Mouse (Mus musculus) hindbrain, embryonic 11.5 days (tissue): Measurements from ENCODE around the gene Slc35g2. TPM values are rescaled to one million over a fixed set of nuclear protein-coding genes. Genes with fewer than 3 reads are reported as not detected.

Experiments
- ATAC-seq: fragments of 200-750 bp; cut with Nextera tagmentation; 2 replicates; pipeline ENCODE4 v1.8.0; 2017; ENCODE audit warnings: mild to moderate bottlenecking, moderate TSS enrichment, moderate library complexity; ENCODE audit not compliant: low FRiP score
- DNase-seq: peaks from one replicate; pipeline ENCODE4 v3.0.0-alpha.2; 2015; ENCODE audit warnings: low spot score
- H3K27ac ChIP-seq: fragments of 300-500 bp; sonication (generic); 2 replicates; pipeline ENCODE4 v1.5.1; 2014; ENCODE audit warnings: mild to moderate bottlenecking, low read depth, low read length
- H3K27me3 ChIP-seq: fragments of 300-500 bp; sonication (generic); 2 replicates; pipeline ENCODE4 v1.6.1; 2014; ENCODE audit warnings: mild to moderate bottlenecking, low read length, moderate library complexity, mixed read lengths; ENCODE audit not compliant: control insufficient read depth, insufficient read depth
- H3K36me3 ChIP-seq: fragments of 300-500 bp; sonication (generic); 2 replicates; pipeline ENCODE4 v1.6.1; 2014; ENCODE audit warnings: mild to moderate bottlenecking, low read length, moderate library complexity, mixed read lengths; ENCODE audit not compliant: control insufficient read depth, insufficient read depth
- H3K4me1 ChIP-seq: fragments of 300-500 bp; sonication (generic); replicated peaks from 2 replicates; pipeline ENCODE4 v1.6.1; 2014; ENCODE audit warnings: low read length, mixed read lengths; ENCODE audit not compliant: control insufficient read depth, insufficient read depth
- H3K4me2 ChIP-seq: fragments of 300-500 bp; sonication (generic); replicated peaks from 2 replicates; pipeline ENCODE4 v1.6.1; 2014; ENCODE audit warnings: mild to moderate bottlenecking, low read depth, low read length
- H3K4me3 ChIP-seq: fragments of 300-500 bp; sonication (generic); 2 replicates; pipeline ENCODE4 v1.5.1; 2014; ENCODE audit warnings: low read depth, low read length
- H3K9ac ChIP-seq: fragments of 300-500 bp; sonication (generic); 2 replicates; pipeline ENCODE4 v1.6.1; 2014; ENCODE audit warnings: low read depth, low read length
- H3K9me3 ChIP-seq: fragments of 300-500 bp; sonication (generic); 2 replicates; pipeline ENCODE4 v1.6.1; 2016; ENCODE audit warnings: low read length; ENCODE audit not compliant: control insufficient read depth
- WGBS: fragments of 180-500 bp; shearing (Covaris S2); extraction: QIAGEN DNeasy Blood & Tissue Kit; methylation state at CpG from one replicate; pipeline ENCODE4 v1.1.7; 2014; 5-methylcytosine and 5-hydroxymethylcytosine counted together
- polyA plus RNA-seq: library from polyadenylated mRNA; unstranded; fragments of >200 nt; fragmentation: Nextera tagmentation; extraction: Ambion mirVana; gene quantifications from 2 replicates; pipeline ENCODE4 v1.2.1, GENCODE M21; 2014

Gene Slc35g2
- polyA plus RNA-seq, 1 experiment from 2014 or later = 5.9 TPM

DNA sequence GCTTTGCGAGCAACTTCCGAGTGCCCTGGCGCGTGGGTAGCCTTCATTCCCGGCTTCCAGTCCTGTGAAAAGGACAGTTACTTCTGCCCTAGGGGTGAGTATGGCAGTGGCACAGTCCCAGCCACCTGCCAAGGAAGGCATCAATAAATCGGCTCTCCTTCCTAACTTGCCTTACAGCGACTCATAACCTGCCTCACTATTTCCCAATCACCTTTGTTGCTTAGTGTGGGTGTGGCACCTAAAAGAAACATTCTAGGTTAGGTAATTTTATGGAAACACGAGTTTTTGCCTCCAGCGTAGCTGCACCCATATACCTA is 24.3 kb downstream of the Slc35g2 start:
- Histone ChIP-seq H3K4me3 (peak overlapping the region; percentile 83), H3K27ac (peak overlapping the region; percentile 77), H3K27me3 (no peaks in the 10 kb centered on the region), H3K9ac (peak overlapping the region; percentile 61), H3K9me3 (no peaks in the 10 kb centered on the region), H3K36me3 (no peaks in the 10 kb centered on the region), H3K4me2 (peak overlapping the region; percentile 65), H3K4me1 (peaks cover 2% of the 10 kb centered on the region; the same call in 1 of the 2 replicates)
- ATAC-seq (peak; percentile 61), DNase-seq (no peak)
- 15% methylated on average over 9 of the region's 9 CpGs for WGBS

DNA sequence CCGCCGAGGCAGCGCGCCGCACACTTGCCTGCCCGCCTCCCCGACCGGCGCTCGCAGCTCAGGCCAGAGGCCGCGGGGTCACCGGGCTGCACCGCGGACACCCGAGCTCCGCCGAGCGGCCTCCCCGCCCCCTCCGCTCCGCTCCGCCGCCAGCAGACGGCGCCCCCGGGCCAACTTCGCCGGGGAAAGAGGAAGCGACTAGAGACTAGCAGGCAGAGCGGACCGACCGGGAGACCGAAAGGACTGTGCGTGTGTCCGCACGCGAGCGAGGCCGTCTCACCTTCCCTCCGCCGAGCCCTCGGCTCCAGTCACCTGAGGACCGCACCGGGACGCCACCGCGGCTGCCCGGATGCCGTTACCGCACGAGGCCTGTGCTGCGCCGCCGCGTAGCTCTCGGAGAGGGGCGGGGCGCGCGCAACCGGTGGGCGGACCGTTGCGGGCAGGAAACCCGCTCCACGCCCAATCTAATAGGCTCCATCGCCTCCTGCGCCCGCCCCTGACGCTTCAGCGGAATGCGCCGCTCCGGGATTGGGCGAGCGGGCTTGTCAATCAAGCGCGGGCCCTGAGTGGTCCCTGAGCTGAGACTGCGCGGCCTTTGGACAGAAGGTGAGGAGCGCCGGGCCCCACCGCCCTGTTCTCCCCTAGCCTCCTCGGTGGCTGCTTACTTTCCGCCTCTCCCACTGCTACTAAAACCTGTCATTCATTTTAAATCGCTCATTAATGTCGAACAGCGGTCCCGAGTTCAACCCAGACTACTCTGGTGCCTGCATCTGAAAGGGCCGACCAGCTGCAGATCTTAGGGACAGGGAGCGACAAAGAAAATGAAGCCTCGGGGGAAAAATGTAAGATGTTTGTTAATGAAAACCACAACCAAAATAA is 24.9 kb downstream of the Slc35g2 start, which contains the start of gene Nck1:
Nck1 (minus strand) TSS at position 420 of the 879 bp plus-strand sequence.
- under 1% methylated on average over 70 of the region's 93 CpGs for WGBS
- peak within 1 kb of the TSS; percentile 85 for H3K9ac ChIP-seq
- peak; percentile 100 for ATAC-seq
- peaks cover 2% of the 10 kb centered on the region; the same call in 1 of the 2 replicates for H3K4me1 ChIP-seq
- peak; percentile 98 for DNase-seq
- H3K4me3 ChIP-seq = peak within 1 kb of the TSS; percentile 83
- peak within 1 kb of the TSS; percentile 65 for H3K4me2 ChIP-seq
- H3K27me3 ChIP-seq = no peaks in the 10 kb centered on the region
- H3K36me3 ChIP-seq = no peaks in the 10 kb centered on the region
- peak within 1 kb of the TSS; percentile 89 for H3K27ac ChIP-seq
- no peaks in the 10 kb centered on the region for H3K9me3 ChIP-seq

DNA sequence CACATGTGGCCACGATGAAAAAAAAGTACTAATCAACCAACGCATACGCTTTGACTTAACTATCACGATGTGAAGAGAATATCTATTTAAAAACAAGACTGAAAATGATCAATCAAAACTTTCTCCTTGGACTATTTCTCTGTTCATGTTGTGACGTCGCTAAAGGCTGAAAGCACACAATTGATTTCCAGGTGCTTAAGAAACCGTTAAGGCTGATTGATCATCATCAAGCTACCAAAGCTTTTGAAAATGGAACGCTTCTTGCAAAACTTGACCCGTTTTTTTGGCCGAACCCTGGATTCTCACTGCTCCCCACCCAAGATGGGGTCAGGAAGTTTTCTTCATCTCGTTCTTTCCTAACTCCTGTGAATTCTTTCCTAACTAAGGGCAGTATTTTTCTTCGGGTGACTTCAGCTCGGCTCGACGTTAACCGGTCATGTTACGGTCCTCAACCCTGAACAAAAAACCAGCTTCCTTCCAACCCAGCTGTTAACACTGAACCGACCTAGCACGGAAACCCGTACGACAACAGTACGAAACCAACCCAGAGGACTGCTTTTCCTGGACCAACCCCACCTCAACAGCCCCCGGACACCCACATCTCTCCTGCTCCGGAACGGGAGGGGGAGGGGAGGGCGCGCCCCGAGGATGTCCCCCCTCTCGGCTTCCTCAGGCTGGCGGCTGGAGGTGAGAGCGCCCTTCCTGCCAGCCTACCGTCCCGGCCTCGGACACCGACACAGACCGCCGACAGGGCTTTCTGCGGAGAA is 25.8 kb downstream of the Slc35g2 start:
- H3K36me3 ChIP-seq = no peaks in the 10 kb centered on the region
- no peaks in the 10 kb centered on the region for H3K9me3 ChIP-seq
- H3K9ac ChIP-seq = peak overlapping the region; percentile 85
- peaks cover 2% of the 10 kb centered on the region; the same call in 1 of the 2 replicates for H3K4me1 ChIP-seq
- WGBS = 1% methylated on average over 38 of the region's 38 CpGs
- H3K27me3 ChIP-seq = no peaks in the 10 kb centered on the region
- H3K4me2 ChIP-seq = peak overlapping the region; percentile 65
- DNase-seq (no peak), ATAC-seq (no peak; the same call in 1 of the 2 replicates)
- H3K27ac ChIP-seq = peak overlapping the region; percentile 89
- H3K4me3 ChIP-seq = peak overlapping the region; percentile 83

DNA sequence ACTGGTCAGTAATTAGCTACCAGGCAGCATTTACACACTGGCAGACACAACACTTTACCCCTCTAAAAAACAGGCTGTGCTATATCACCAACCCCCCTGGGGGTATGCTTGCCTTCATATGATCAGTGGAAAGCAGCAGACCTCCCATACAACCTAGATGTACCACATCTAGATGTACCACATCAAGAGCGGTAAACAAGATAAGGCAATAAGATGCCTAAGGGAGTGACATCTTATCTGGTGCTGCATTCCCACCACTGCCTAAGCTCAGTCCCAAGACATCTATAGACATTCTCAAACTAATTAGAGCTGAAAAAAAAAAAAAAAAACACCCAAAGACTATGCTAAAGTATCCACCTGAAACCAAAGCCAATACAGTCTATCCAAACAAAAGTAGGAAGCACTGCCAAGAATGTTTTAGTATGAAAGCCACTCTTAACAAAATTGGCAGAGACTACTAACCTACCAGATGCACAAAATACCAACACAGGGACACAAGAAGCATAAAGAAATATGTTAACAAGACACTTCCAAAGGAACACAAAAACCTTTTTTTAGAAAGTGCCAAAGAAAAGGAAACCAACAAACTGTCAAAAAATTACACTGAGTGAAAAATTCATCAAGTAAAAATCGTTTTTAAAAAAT is 35.1 kb downstream of the Slc35g2 start:
- Histone ChIP-seq H3K4me1 (no peaks in the 10 kb centered on the region), H3K4me3 (no peak overlapping the region), H3K4me2 (no peak overlapping the region), H3K36me3 (no peaks in the 10 kb centered on the region), H3K9me3 (no peaks in the 10 kb centered on the region), H3K27me3 (no peaks in the 10 kb centered on the region), H3K27ac (no peak overlapping the region), H3K9ac (no peak overlapping the region)
- WGBS = 93% methylated on average over 2 of the region's 2 CpGs
- no peak for ATAC-seq
- no peak for DNase-seq

DNA sequence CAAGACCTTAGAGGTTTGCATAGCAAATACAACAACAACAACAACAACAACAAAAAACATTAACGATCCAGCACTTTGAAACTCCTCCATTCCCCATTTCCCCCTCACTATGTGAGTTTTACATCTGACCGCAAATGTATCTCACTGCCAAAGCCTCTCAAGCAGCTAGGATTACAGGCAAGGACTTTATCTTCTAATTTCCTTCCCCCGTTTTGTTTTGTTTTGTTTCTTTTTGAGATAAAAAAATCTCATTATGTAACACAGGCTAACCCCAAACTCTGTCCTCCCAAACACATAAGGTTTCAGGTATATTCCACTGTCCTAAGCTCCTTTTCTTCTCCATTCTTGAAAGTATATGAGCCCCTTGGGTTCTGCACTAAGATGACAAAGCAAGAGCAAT is 36.2 kb downstream of the Slc35g2 start:
- WGBS = 94% methylated on average over 3 of the region's 3 CpGs
- Histone ChIP-seq H3K9ac (no peak overlapping the region), H3K27me3 (no peaks in the 10 kb centered on the region), H3K9me3 (no peaks in the 10 kb centered on the region), H3K36me3 (no peaks in the 10 kb centered on the region), H3K27ac (no peak overlapping the region), H3K4me1 (no peaks in the 10 kb centered on the region), H3K4me2 (no peak overlapping the region), H3K4me3 (no peak overlapping the region)
- ATAC-seq (no peak), DNase-seq (no peak)

DNA sequence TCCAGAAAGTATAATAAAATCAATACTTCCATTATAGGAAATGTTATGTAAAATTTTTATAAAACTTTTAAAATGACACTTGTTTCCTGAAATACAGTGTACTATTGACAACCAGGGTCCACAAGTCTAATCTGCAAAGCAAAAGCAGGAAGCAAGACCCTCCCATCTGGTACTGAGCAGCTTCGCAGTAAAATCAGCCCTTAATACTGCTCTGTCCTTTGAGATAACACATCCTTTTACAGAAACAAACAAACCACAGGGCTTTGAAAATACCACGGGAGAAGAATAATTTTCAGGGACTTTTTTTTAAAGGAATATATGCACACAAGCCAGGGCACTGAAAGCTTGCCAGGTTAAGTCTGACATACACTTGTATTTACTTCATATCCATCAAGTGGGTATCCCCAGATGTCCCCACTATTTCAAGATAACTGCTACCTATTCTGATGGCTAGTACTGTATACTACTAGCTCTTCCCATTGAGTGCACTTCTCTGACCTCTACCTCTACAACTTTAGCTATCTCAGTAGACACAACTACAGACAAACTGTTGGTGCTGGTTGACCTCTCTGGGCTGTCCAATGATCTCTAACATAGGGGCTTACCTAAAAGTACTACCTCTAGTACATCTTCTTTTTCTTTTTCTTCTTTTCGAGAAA is 37.9 kb downstream of the Slc35g2 start:
- Histone ChIP-seq H3K27ac (no peak overlapping the region), H3K4me1 (no peaks in the 10 kb centered on the region), H3K4me2 (no peak overlapping the region), H3K9me3 (no peaks in the 10 kb centered on the region), H3K9ac (no peak overlapping the region), H3K27me3 (no peaks in the 10 kb centered on the region), H3K4me3 (no peak overlapping the region), H3K36me3 (no peaks in the 10 kb centered on the region)
- ATAC-seq (no peak), DNase-seq (no peak)
- 88% methylated on average over 3 of the region's 3 CpGs for WGBS

DNA sequence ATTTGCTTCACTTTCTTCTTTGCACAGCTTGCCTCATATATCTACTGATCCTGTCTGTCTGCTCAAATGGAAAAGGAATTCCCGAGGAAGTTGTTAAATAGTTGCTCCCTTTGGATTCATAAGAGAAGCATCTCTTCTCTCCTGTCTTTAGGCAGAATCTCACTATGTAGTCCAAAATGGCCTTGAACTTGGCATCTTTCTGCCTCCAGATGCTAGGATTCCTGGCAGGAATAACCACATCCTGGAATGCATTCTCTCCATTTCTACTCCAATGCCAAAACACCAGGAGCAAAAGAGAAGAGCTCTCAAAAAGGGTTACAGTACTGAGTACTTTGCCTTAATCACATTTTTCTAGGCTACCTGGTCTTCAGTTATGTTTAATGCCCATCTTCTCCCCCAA is 39.6 kb downstream of the Slc35g2 start:
- ATAC-seq (no peak), DNase-seq (no peak)
- H3K27ac ChIP-seq = no peak overlapping the region
- 88% methylated on average over 1 of the region's 1 CpGs for WGBS
- H3K4me2 ChIP-seq = no peak overlapping the region
- no peak overlapping the region for H3K4me3 ChIP-seq
- H3K4me1 ChIP-seq = no peaks in the 10 kb centered on the region
- no peaks in the 10 kb centered on the region for H3K9me3 ChIP-seq
- H3K9ac ChIP-seq = no peak overlapping the region
- no peaks in the 10 kb centered on the region for H3K36me3 ChIP-seq
- H3K27me3 ChIP-seq = no peaks in the 10 kb centered on the region

DNA sequence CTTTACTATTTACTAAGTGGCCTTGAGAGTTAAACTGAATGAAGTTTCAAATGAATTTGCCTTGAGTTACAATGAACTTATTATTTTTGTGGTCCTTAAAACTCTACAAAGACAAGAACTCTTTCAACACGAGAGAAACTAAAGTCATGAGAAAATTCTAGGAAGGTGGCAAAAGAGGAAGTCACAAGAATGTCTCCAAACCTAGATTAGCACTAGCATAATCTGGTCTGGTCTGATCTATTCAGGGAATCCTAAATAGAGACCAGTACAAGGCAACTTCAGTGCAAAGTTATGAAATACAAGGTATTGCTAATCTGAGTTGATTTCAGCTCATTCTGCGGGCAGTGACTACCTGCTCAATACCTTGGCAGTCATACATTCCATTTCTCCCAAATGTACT is 45.7 kb downstream of the Slc35g2 start:
- H3K4me1 ChIP-seq = no peaks in the 10 kb centered on the region
- no peaks in the 10 kb centered on the region for H3K36me3 ChIP-seq
- DNase-seq = no peak
- ATAC-seq = no peak
- WGBS = 95% methylated on average over 2 of the region's 2 CpGs
- H3K27ac ChIP-seq = no peak overlapping the region
- no peak overlapping the region for H3K4me2 ChIP-seq
- no peaks in the 10 kb centered on the region for H3K27me3 ChIP-seq
- no peaks in the 10 kb centered on the region for H3K9me3 ChIP-seq
- H3K4me3 ChIP-seq = no peak overlapping the region
- no peak overlapping the region for H3K9ac ChIP-seq
